Mouse (Mus musculus) liver, embryonic 13.5 days (tissue): ENCODE measurements around the gene Gm4763. TPM values are rescaled to one million over a fixed set of nuclear protein-coding genes. Genes with fewer than 3 reads are reported as not detected.
"Not testable (repeated sequence)": the region's sequence is repeated elsewhere in the genome, so short reads cannot be mapped to it uniquely, and the experiment has no call there.

Experiments used
- ATAC-seq: fragments of 200-750 bp; cut with Nextera tagmentation; 2 replicates; pipeline ENCODE4 v1.8.0; 2017; ENCODE audit warnings: low read depth, mild to moderate bottlenecking, moderate number of reproducible peaks, moderate library complexity
- DNase-seq: peaks from one replicate; pipeline ENCODE4 v3.0.0; 2022
- H3K27ac ChIP-seq: fragments of 300-500 bp; sonication (generic); 2 replicates; pipeline ENCODE4 v1.5.1; 2015; ENCODE audit warnings: moderate library complexity, mild to moderate bottlenecking, inconsistent platforms
- H3K27me3 ChIP-seq: fragments of 300-500 bp; sonication (generic); 2 replicates; pipeline ENCODE4 v1.6.1; 2015; ENCODE audit warnings: mild to moderate bottlenecking, inconsistent platforms
- H3K36me3 ChIP-seq: fragments of 300-500 bp; sonication (generic); 2 replicates; pipeline ENCODE4 v1.6.1; 2015; ENCODE audit warnings: mild to moderate bottlenecking, inconsistent platforms
- H3K4me1 ChIP-seq: fragments of 300-500 bp; sonication (generic); replicated peaks from 2 replicates; pipeline ENCODE4 v1.6.1; 2015; ENCODE audit warnings: inconsistent platforms
- H3K4me2 ChIP-seq: fragments of 300-500 bp; sonication (generic); 2 replicates; pipeline ENCODE4 v1.6.1; 2015; ENCODE audit warnings: inconsistent platforms, mild to moderate bottlenecking, moderate library complexity
- H3K4me3 ChIP-seq: fragments of 300-500 bp; sonication (generic); replicated peaks from 2 replicates; pipeline ENCODE4 v1.5.1; 2015; ENCODE audit warnings: mild to moderate bottlenecking, inconsistent platforms
- H3K9ac ChIP-seq: fragments of 300-500 bp; sonication (generic); 2 replicates; pipeline ENCODE4 v1.6.1; 2015; ENCODE audit warnings: mild to moderate bottlenecking, inconsistent platforms
- H3K9me3 ChIP-seq: fragments of 300-500 bp; sonication (generic); replicated peaks from 2 replicates; pipeline ENCODE4 v1.6.1; 2016; ENCODE audit warnings: inconsistent platforms
- WGBS: fragments of 180-500 bp; shearing (Covaris S2); methylation state at CpG from one replicate; pipeline ENCODE4 v1.1.7; 2015; ENCODE audit not compliant: insufficient replicate concordance; 5-methylcytosine and 5-hydroxymethylcytosine counted together
- polyA plus RNA-seq: library from polyadenylated mRNA; unstranded; fragments of >200 nt; fragmentation: Nextera tagmentation; extraction: Ambion mirVana; gene quantifications from 2 replicates; pipeline ENCODE4 v1.2.1, GENCODE M21; 2015

The Gm4763 gene
- polyA plus RNA-seq, 1 experiment from 2014 or later = not detected

- Histone ChIP-seq H3K4me1 (no peaks in the 10 kb centered on the region), H3K27me3 (no peaks in the 10 kb centered on the region), H3K9ac (no peak overlapping the region), H3K9me3 (no peaks in the 10 kb centered on the region), H3K27ac (no peak overlapping the region), H3K36me3 (no peaks in the 10 kb centered on the region), H3K4me2 (no peak overlapping the region), H3K4me3 (no peak overlapping the region)
- DNase-seq (no peak), ATAC-seq (no peak)
- 45% methylated on average over 6 of the region's 6 CpGs for WGBS
Observed at GRCm38 (mm10) chr7:24715039-24715438, 11.7 kb downstream of the Gm4763 start.

GRCm38 (mm10) chr7:24708832-24709292 lies 17.8 kb downstream of the Gm4763 start, which contains the start of gene BC049730:
TSS of gene BC049730 (plus strand) at chr7:24709242.
- H3K9me3 ChIP-seq = no peaks in the 10 kb centered on the region
- 80% methylated on average over 14 of the region's 14 CpGs for WGBS
- H3K36me3 ChIP-seq = no peaks in the 10 kb centered on the region
- ATAC-seq = no peak
- H3K27me3 ChIP-seq = no peaks in the 10 kb centered on the region
- H3K4me2 ChIP-seq = no peak within 1 kb of the TSS
- no peak within 1 kb of the TSS for H3K4me3 ChIP-seq
- no peak within 1 kb of the TSS for H3K27ac ChIP-seq
- H3K9ac ChIP-seq = no peak within 1 kb of the TSS
- no peak for DNase-seq
- no peaks in the 10 kb centered on the region for H3K4me1 ChIP-seq

- H3K36me3 ChIP-seq, ATAC-seq, H3K27me3 ChIP-seq, H3K4me2 ChIP-seq, H3K4me3 ChIP-seq, DNase-seq, H3K27ac ChIP-seq, H3K4me1 ChIP-seq, H3K9me3 ChIP-seq, H3K9ac ChIP-seq: not testable (repeated sequence)
- WGBS = 63% methylated on average over 9 of the region's 9 CpGs
Observed at GRCm38 (mm10) chr7:24702841-24703240, 23.9 kb downstream of the Gm4763 start.

GRCm38 (mm10) chr7:24697891-24698290 lies 28.8 kb downstream of the Gm4763 start:
- not testable (repeated sequence) for H3K9ac ChIP-seq, H3K36me3 ChIP-seq, H3K4me2 ChIP-seq, H3K27ac ChIP-seq, H3K27me3 ChIP-seq, ATAC-seq, DNase-seq, H3K4me1 ChIP-seq, H3K4me3 ChIP-seq, H3K9me3 ChIP-seq
- WGBS = 71% methylated on average over 4 of the region's 4 CpGs

GRCm38 (mm10) chr7:24692693-24693092 lies 34.0 kb downstream of the Gm4763 start:
- not testable (repeated sequence) for H3K27ac ChIP-seq, H3K27me3 ChIP-seq, H3K9me3 ChIP-seq, H3K4me2 ChIP-seq, H3K4me1 ChIP-seq, H3K36me3 ChIP-seq, DNase-seq, H3K9ac ChIP-seq, H3K4me3 ChIP-seq, ATAC-seq
- WGBS = 62% methylated on average over 3 of the region's 3 CpGs

- H3K27ac ChIP-seq, DNase-seq, H3K4me3 ChIP-seq, H3K9me3 ChIP-seq, H3K4me1 ChIP-seq, ATAC-seq, H3K9ac ChIP-seq, H3K27me3 ChIP-seq, H3K4me2 ChIP-seq, H3K36me3 ChIP-seq: not testable (repeated sequence)
- WGBS = 80% methylated on average over 10 of the region's 10 CpGs
Observed at GRCm38 (mm10) chr7:24687519-24687918, 39.2 kb downstream of the Gm4763 start.

- ATAC-seq, H3K4me1 ChIP-seq, H3K9ac ChIP-seq, H3K9me3 ChIP-seq, DNase-seq, H3K36me3 ChIP-seq, H3K4me2 ChIP-seq, H3K27ac ChIP-seq, H3K4me3 ChIP-seq, H3K27me3 ChIP-seq: not testable (repeated sequence)
- 51% methylated on average over 7 of the region's 7 CpGs for WGBS
Observed at GRCm38 (mm10) chr7:24684121-24684520, 42.6 kb downstream of the Gm4763 start.

GRCm38 (mm10) chr7:24676575-24676974 lies 50.1 kb downstream of the Gm4763 start, which contains the start of gene Tex101:
TSS of gene Tex101 (minus strand) at chr7:24676675.
- no peaks in the 10 kb centered on the region for H3K27me3 ChIP-seq
- WGBS = 70% methylated on average over 9 of the region's 9 CpGs
- H3K9me3 ChIP-seq = no peaks in the 10 kb centered on the region
- DNase-seq = no peak
- H3K9ac ChIP-seq = no peak within 1 kb of the TSS
- no peak within 1 kb of the TSS for H3K4me2 ChIP-seq
- ATAC-seq = no peak
- H3K27ac ChIP-seq = no peak within 1 kb of the TSS
- H3K4me1 ChIP-seq = no peaks in the 10 kb centered on the region
- no peak within 1 kb of the TSS for H3K4me3 ChIP-seq
- H3K36me3 ChIP-seq = no peaks in the 10 kb centered on the region

GRCm38 (mm10) chr7:24671944-24672439 lies 54.7 kb downstream of the Gm4763 start:
- 71% methylated on average over 23 of the region's 23 CpGs for WGBS
- no peak for DNase-seq
- H3K27ac ChIP-seq = no peak overlapping the region
- ATAC-seq = no peak
- H3K36me3 ChIP-seq = no peaks in the 10 kb centered on the region
- no peak overlapping the region for H3K4me3 ChIP-seq
- H3K4me1 ChIP-seq = no peaks in the 10 kb centered on the region
- H3K9ac ChIP-seq = no peak overlapping the region
- no peak overlapping the region for H3K4me2 ChIP-seq
- no peaks in the 10 kb centered on the region for H3K9me3 ChIP-seq
- 0 out of 2 replicates have a peak, but pooled peaks cover 5% of the 10 kb centered on the region for H3K27me3 ChIP-seq

Other genes starting within 250 kb of the Gm4763 start
- 0.20 and 0.22 TPM in 2 replicates for gene Cadm4, start 244.9 kb downstream of the Gm4763 start, polyA plus RNA-seq
- gene Zfp428, start 219.9 kb downstream of the Gm4763 start, polyA plus RNA-seq = 7.0 and 8.3 TPM in 2 replicates
- not detected in 2 replicates for gene AC161166.1, start 214.5 kb downstream of the Gm4763 start, polyA plus RNA-seq
- 0.99 and 1.4 TPM in 2 replicates for gene Irgq, start 196.2 kb downstream of the Gm4763 start, polyA plus RNA-seq
- gene Pinlyp, start 180.8 kb downstream of the Gm4763 start, polyA plus RNA-seq = not detected in 2 replicates
- 48.3 and 51.6 TPM in 2 replicates for gene Xrcc1, start 180.6 kb downstream of the Gm4763 start, polyA plus RNA-seq
- gene Ethe1, start 139.4 kb downstream of the Gm4763 start, polyA plus RNA-seq = 19.9 and 21.5 TPM in 2 replicates
- gene Zfp575, start 139.3 kb downstream of the Gm4763 start, polyA plus RNA-seq = 0.31 and 0.34 TPM in 2 replicates
- gene Phldb3, start 116.1 kb downstream of the Gm4763 start, polyA plus RNA-seq = 0.08 and 0.09 TPM in 2 replicates
- gene Lypd3, start 90.4 kb downstream of the Gm4763 start, polyA plus RNA-seq = not detected in 2 replicates
- not detected in 2 replicates for gene Tex101, start 50.2 kb downstream of the Gm4763 start, polyA plus RNA-seq
- not detected in 2 replicates for gene BC049730, start 17.7 kb downstream of the Gm4763 start, polyA plus RNA-seq
- gene Cd177, start 33.4 kb upstream of the Gm4763 start, polyA plus RNA-seq = 0.71 and 1.0 TPM in 2 replicates
- gene Ceacam10, start 50.3 kb upstream of the Gm4763 start, polyA plus RNA-seq = 0.32 and 0.59 TPM in 2 replicates
- gene Gm9844, start 135.3 kb upstream of the Gm4763 start, polyA plus RNA-seq = 1.9 and 2.5 TPM in 2 replicates
- gene Lypd4, start 143.0 kb upstream of the Gm4763 start, polyA plus RNA-seq = not detected in 2 replicates
- not detected in 2 replicates for gene Dmrtc2, start 143.1 kb upstream of the Gm4763 start, polyA plus RNA-seq
- gene Rps19, start 157.5 kb upstream of the Gm4763 start, polyA plus RNA-seq = 1,483 and 1,612 TPM in 2 replicates
- gene Cd79a, start 170.5 kb upstream of the Gm4763 start, polyA plus RNA-seq = 0.51 and 0.61 TPM in 2 replicates
- 44.3 and 48.2 TPM in 2 replicates for gene Arhgef1, start 176.0 kb upstream of the Gm4763 start, polyA plus RNA-seq
- not detected in 2 replicates for gene Gm4881, start 217.6 kb upstream of the Gm4763 start, polyA plus RNA-seq
- gene Rabac1, start 245.8 kb upstream of the Gm4763 start, polyA plus RNA-seq = 56.4 and 59.5 TPM in 2 replicates